Mouse (Mus musculus) liver, embryonic 11.5 days (tissue): Measurements from ENCODE around the gene Stx16. TPM values are rescaled to one million over a fixed set of nuclear protein-coding genes. Genes with fewer than 3 reads are reported as not detected.
A peak's percentile ranks its signal among the peaks of the same experiment; 100 is the strongest.

Experiments
- ATAC-seq: fragments of 200-750 bp; cut with Nextera tagmentation; replicated peaks from 2 replicates; pipeline ENCODE4 v1.8.0; 2017; ENCODE audit warnings: moderate number of reproducible peaks, mild to moderate bottlenecking, moderate TSS enrichment, moderate library complexity; ENCODE audit not compliant: low FRiP score
- DNase-seq: peaks from one replicate; pipeline ENCODE4 v3.0.0-alpha.2; 2017; ENCODE audit warnings: low spot score
- H3K27ac ChIP-seq: fragments of 300-500 bp; sonication (generic); 2 replicates; pipeline ENCODE4 v1.5.1; 2014; ENCODE audit warnings: mild to moderate bottlenecking, low read depth, low read length, control low read depth
- H3K27me3 ChIP-seq: fragments of 300-500 bp; sonication (generic); replicated peaks from 2 replicates; pipeline ENCODE4 v1.6.1; 2014; ENCODE audit warnings: low read length, mixed read lengths; ENCODE audit not compliant: control insufficient read depth, insufficient read depth
- H3K36me3 ChIP-seq: fragments of 300-500 bp; sonication (generic); 2 replicates; pipeline ENCODE4 v1.6.1; 2014; ENCODE audit warnings: mild to moderate bottlenecking, low read length, moderate library complexity, mixed read lengths; ENCODE audit not compliant: control insufficient read depth, insufficient read depth
- H3K4me1 ChIP-seq: fragments of 300-500 bp; sonication (generic); replicated peaks from 2 replicates; pipeline ENCODE4 v1.6.1; 2014; ENCODE audit warnings: low read length, mixed read lengths; ENCODE audit not compliant: control insufficient read depth, insufficient read depth
- H3K4me2 ChIP-seq: fragments of 300-500 bp; sonication (generic); 2 replicates; pipeline ENCODE4 v1.6.1; 2014; ENCODE audit warnings: mild to moderate bottlenecking, control low read depth, moderate library complexity
- H3K4me3 ChIP-seq: fragments of 300-500 bp; sonication (generic); 2 replicates; pipeline ENCODE4 v1.5.1; 2014; ENCODE audit warnings: low read depth, low read length, control low read depth
- H3K9ac ChIP-seq: fragments of 300-500 bp; sonication (generic); 2 replicates; pipeline ENCODE4 v1.6.1; 2014; ENCODE audit warnings: low read depth, low read length, control low read depth
- H3K9me3 ChIP-seq: fragments of 300-500 bp; sonication (generic); 2 replicates; pipeline ENCODE4 v1.6.1; 2016; ENCODE audit warnings: low read length, inconsistent platforms, mixed read lengths; ENCODE audit not compliant: control insufficient read depth
- WGBS: fragments of 180-500 bp; shearing (Covaris S2); extraction: QIAGEN DNeasy Blood & Tissue Kit; methylation state at CpG from one replicate; pipeline ENCODE4 v1.1.7; 2014; 5-methylcytosine and 5-hydroxymethylcytosine counted together
- polyA plus RNA-seq: library from polyadenylated mRNA; unstranded; fragments of >200 nt; fragmentation: Nextera tagmentation; extraction: Ambion mirVana; gene quantifications from 2 replicates; pipeline ENCODE4 v1.2.1, GENCODE M21; 2014

Stx16 gene
- polyA plus RNA-seq, 1 experiment from 2014 or later, result 9.6 TPM

- peaks cover 2% of the 10 kb centered on the region; the same call in 1 of the 2 replicates for H3K36me3 ChIP-seq
- DNase-seq (no peak), ATAC-seq (no peak)
- H3K4me3 ChIP-seq, result no peak overlapping the region
- no peaks in the 10 kb centered on the region for H3K27me3 ChIP-seq
- no peak overlapping the region for H3K9ac ChIP-seq
- no peaks in the 10 kb centered on the region for H3K9me3 ChIP-seq
- WGBS, result 79% methylated on average over 3 of the region's 3 CpGs
- H3K4me1 ChIP-seq, result peaks cover 4% of the 10 kb centered on the region
- no peak overlapping the region for H3K27ac ChIP-seq
- no peak overlapping the region for H3K4me2 ChIP-seq
These were observed 6.3 kb downstream of the Stx16 start for GRCm38 (mm10) chr2:174082380-174082918.

GRCm38 (mm10) chr2:174095086-174095485 is 19.0 kb downstream of the Stx16 start:
- Histone ChIP-seq H3K36me3 (peaks cover 19% of the 10 kb centered on the region), H3K27me3 (no peaks in the 10 kb centered on the region), H3K4me2 (no peak overlapping the region), H3K4me3 (no peak overlapping the region), H3K9me3 (no peaks in the 10 kb centered on the region), H3K27ac (no peak overlapping the region), H3K9ac (no peak overlapping the region), H3K4me1 (no peaks in the 10 kb centered on the region)
- 94% methylated on average over 3 of the region's 3 CpGs for WGBS
- no peak for ATAC-seq
- DNase-seq, result no peak

- no peaks in the 10 kb centered on the region for H3K27me3 ChIP-seq
- 72% methylated on average over 7 of the region's 7 CpGs for WGBS
- no peak overlapping the region for H3K9ac ChIP-seq
- H3K27ac ChIP-seq, result no peak overlapping the region
- no peak overlapping the region for H3K4me3 ChIP-seq
- no peaks in the 10 kb centered on the region; the same call in 1 of the 2 replicates for H3K36me3 ChIP-seq
- no peak for DNase-seq
- H3K4me2 ChIP-seq, result no peak overlapping the region
- no peak for ATAC-seq
- no peaks in the 10 kb centered on the region for H3K4me1 ChIP-seq
- no peaks in the 10 kb centered on the region for H3K9me3 ChIP-seq
These were observed 26.3 kb downstream of the Stx16 start for GRCm38 (mm10) chr2:174102399-174102798.

- DNase-seq (no peak), ATAC-seq (no peak)
- H3K4me1 ChIP-seq, result no peaks in the 10 kb centered on the region
- H3K4me3 ChIP-seq, result no peak overlapping the region
- no peak overlapping the region for H3K9ac ChIP-seq
- WGBS, result 73% methylated on average over 4 of the region's 4 CpGs
- H3K9me3 ChIP-seq, result no peaks in the 10 kb centered on the region
- H3K27me3 ChIP-seq, result no peaks in the 10 kb centered on the region
- H3K36me3 ChIP-seq, result no peaks in the 10 kb centered on the region
- no peak overlapping the region for H3K27ac ChIP-seq
- H3K4me2 ChIP-seq, result no peak overlapping the region
These were observed 27.4 kb downstream of the Stx16 start for GRCm38 (mm10) chr2:174103527-174103926.

- WGBS, result 81% methylated on average over 3 of the region's 3 CpGs
- no peak for DNase-seq
These were observed 31.3 kb downstream of the Stx16 start for GRCm38 (mm10) chr2:174107375-174107774.

GRCm38 (mm10) chr2:174109991-174110782 is 34.1 kb downstream of the Stx16 start, which contains the start of gene Npepl1:
Gene Npepl1, plus strand, starts transcription at chr2:174110349.
- Histone ChIP-seq H3K4me1 (peaks cover 18% of the 10 kb centered on the region), H3K9me3 (no peaks in the 10 kb centered on the region), H3K9ac (peak within 1 kb of the TSS; percentile 96), H3K27me3 (no peaks in the 10 kb centered on the region), H3K4me2 (peak within 1 kb of the TSS; percentile 97), H3K27ac (peak within 1 kb of the TSS; percentile 79), H3K4me3 (peak within 1 kb of the TSS; percentile 78), H3K36me3 (peaks cover 4% of the 10 kb centered on the region; the same call in 1 of the 2 replicates)
- ATAC-seq (peak; percentile 90), DNase-seq (peak; percentile 75)
- WGBS, result 2% methylated on average over 81 of the region's 90 CpGs

More at GRCm38 (mm10) chr2:174107375-174107774, 31.3 kb downstream of the Stx16 start:
- Histone ChIP-seq H3K36me3 (no peaks in the 10 kb centered on the region; the same call in 1 of the 2 replicates), H3K4me2 (no peak overlapping the region), H3K9me3 (no peaks in the 10 kb centered on the region), H3K9ac (no peak overlapping the region), H3K27ac (no peak overlapping the region), H3K4me3 (no peak overlapping the region), H3K27me3 (no peaks in the 10 kb centered on the region), H3K4me1 (peaks cover 18% of the 10 kb centered on the region)
- no peak for ATAC-seq

- ATAC-seq (peak; percentile 69), DNase-seq (peak; percentile 71)
- Histone ChIP-seq H3K9ac (peak overlapping the region; percentile 96), H3K27me3 (no peaks in the 10 kb centered on the region), H3K9me3 (no peaks in the 10 kb centered on the region), H3K36me3 (peaks cover 4% of the 10 kb centered on the region; the same call in 1 of the 2 replicates), H3K4me1 (peaks cover 18% of the 10 kb centered on the region), H3K27ac (peak overlapping the region; percentile 79), H3K4me2 (peak overlapping the region; percentile 97), H3K4me3 (peak overlapping the region; percentile 78)
- 36% methylated on average over 33 of the region's 33 CpGs for WGBS
These were observed 34.9 kb downstream of the Stx16 start for GRCm38 (mm10) chr2:174110783-174111549.

GRCm38 (mm10) chr2:174112931-174113330 is 36.8 kb downstream of the Stx16 start:
- no peak for DNase-seq
- Histone ChIP-seq H3K9ac (no peak overlapping the region), H3K9me3 (no peaks in the 10 kb centered on the region), H3K4me2 (no peak overlapping the region), H3K27me3 (no peaks in the 10 kb centered on the region), H3K36me3 (peaks cover 4% of the 10 kb centered on the region; the same call in 1 of the 2 replicates), H3K4me3 (no peak overlapping the region), H3K4me1 (peaks cover 18% of the 10 kb centered on the region), H3K27ac (no peak overlapping the region)
- WGBS, result 80% methylated on average over 18 of the region's 18 CpGs
- no peak for ATAC-seq
